Mouse (Mus musculus) heart, adult 2 months (tissue): ENCODE measurements around the gene Rsph14.

Experiments used
- CTCF ChIP-seq: fragments of 200-600 bp; IDR thresholded peaks from 2 replicates; pipeline ENCODE4 v1.8.1; 2022; ENCODE audit warnings: antibody characterized with exemption, mild to moderate bottlenecking, moderate library complexity
- EP300 ChIP-seq: fragments of 200-500 bp; IDR thresholded peaks from 2 replicates; pipeline ENCODE4 v1.6.1; 2011; ENCODE audit warnings: low read depth, low read length, control low read depth; ENCODE audit not compliant: insufficient read depth
- POLR2A ChIP-seq: fragments of 200-500 bp; IDR thresholded peaks from 2 replicates; pipeline ENCODE4 v1.6.1; 2011; ENCODE audit warnings: mild to moderate bottlenecking, low read depth, low read length, control low read depth; ENCODE audit not compliant: insufficient read depth

DNA sequence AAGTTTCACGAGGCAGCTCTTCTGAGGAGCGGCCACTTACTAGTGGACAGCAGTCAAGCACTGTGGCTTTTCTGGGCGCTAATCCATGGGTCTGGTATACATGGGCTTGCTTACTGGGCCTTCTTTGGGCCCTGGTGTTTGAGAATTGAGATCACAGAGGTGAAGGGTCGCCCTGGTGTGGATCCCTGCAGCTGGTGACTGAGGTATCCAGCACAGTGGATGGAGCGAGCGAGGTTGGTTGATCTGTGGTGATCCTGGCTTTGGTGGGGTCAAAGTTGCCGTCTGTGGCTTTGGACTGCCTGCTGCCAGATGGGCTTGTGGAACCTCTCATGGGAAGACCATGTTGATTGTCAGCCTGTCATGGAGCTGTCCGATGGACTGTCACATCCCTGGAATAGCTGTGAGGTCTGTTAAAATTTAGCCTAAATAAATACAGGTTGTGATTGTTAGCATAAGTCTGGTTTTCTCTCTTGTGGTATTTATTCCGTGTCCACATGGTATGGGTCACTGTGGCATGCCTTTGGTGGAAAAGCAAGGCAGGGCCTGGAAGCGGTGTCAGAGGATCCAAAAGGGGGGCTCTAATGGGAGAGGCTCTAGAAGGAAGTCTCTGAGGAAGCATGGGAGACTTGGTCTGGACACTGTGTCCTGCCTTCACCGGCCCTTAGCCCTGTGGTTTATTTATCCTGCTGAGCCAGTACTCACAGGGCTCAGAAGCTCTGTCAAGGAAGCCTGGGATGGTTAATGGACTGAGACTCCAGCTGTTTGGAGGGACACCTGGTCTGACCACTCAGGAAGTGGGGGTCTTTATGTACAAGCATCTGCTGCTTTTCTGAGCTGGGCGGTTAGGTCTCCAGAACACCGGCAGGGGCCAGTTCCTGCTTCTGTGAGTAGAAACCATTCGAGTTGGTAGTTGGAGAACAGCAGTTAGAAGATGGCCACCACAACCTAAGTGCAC is 46.1 kb upstream of the Rsph14 start:
- TF ChIP-seq CTCF, result no peak
- no peak for TF ChIP-seq EP300
- TF ChIP-seq POLR2A, result no peak
